ENCODE assay signal across 8 mouse cellular contexts in genomic region chr1:75653671-75654076, GRCm38 (mm10).
DNase-seq lines count a peak whose midpoint lies in the region; ATAC-seq and TF ChIP-seq lines count a peak whose summit lies in the region.

No protein-coding gene starts in this region.

- H3K9me3 ChIP-seq in ES-E14 (ENCODE audit: control insufficient read depth, insufficient read depth, low read depth, low read length): no peaks in the 10 kb centered on the region
- H3K9me3 ChIP-seq in forebrain, embryonic 13.5 days (replicated peaks): no peaks in the 10 kb centered on the region
- H3K9me3 ChIP-seq in heart, embryonic 16.5 days (replicated peaks; ENCODE audit: control insufficient read depth, low read length): no peaks in the 10 kb centered on the region
- no peaks in the 10 kb centered on the region for H3K9me3 ChIP-seq in liver, embryonic 12.5 days (replicated peaks)
- no peaks in the 10 kb centered on the region for H3K9me3 ChIP-seq in neural tube, embryonic 15.5 days (replicated peaks)

- WGBS in forebrain, embryonic 13.5 days: under 1% methylated on average over 9 of the region's 9 CpGs
- 5% methylated on average over 9 of the region's 9 CpGs for WGBS in heart, embryonic 16.5 days
- 6% methylated on average over 9 of the region's 9 CpGs for WGBS in liver, embryonic 12.5 days (ENCODE audit: insufficient replicate concordance)
- WGBS in neural tube, embryonic 15.5 days: 5% methylated on average over 9 of the region's 9 CpGs

- no peak for DNase-seq in ES-E14 (ENCODE audit: low read depth, low spot score)
- DNase-seq in c-Kit-positive CD71-positive TER-119-negative erythroid progenitor cells, embryonic 14.5 days (ENCODE audit: low read depth): peak; percentile 2
- DNase-seq in kidney, postnatal 25 days: peak; percentile 66 to 68
- DNase-seq in urinary bladder, postnatal 14 days (ENCODE audit: low spot score): peak; percentile 52

- peak; percentile 90 for ATAC-seq in forebrain, embryonic 13.5 days
- ATAC-seq in heart, embryonic 16.5 days (replicated peaks; ENCODE audit: extremely low read depth, insufficient read depth, low FRiP score): no peak
- no peak for ATAC-seq in liver, embryonic 12.5 days
- ATAC-seq in neural tube, embryonic 15.5 days (ENCODE audit: low FRiP score): peak; percentile 87

- in situ Hi-C loops in ES-E14 (cut with MboI; ENCODE audit: low sequenced_read_pairs in 2 of 2, unreplicated experiment in 2 of 2): no loop called here

- no peak overlapping the region for H3K27ac ChIP-seq in ES-E14 (ENCODE audit: insufficient read depth, low read depth, low read length, poor library complexity, severe bottlenecking)
- H3K27ac ChIP-seq in forebrain, embryonic 13.5 days: no peak overlapping the region
- H3K27ac ChIP-seq in heart, embryonic 16.5 days (ENCODE audit: low read length): no peak overlapping the region
- no peak overlapping the region for H3K27ac ChIP-seq in liver, embryonic 12.5 days
- H3K27ac ChIP-seq in neural tube, embryonic 15.5 days (replicated peaks): no peak overlapping the region; the same call in 1 of the 2 replicates

- H3K4me2 ChIP-seq in forebrain, embryonic 13.5 days: peak overlapping the region; percentile 44
- H3K4me2 ChIP-seq in heart, embryonic 16.5 days (ENCODE audit: low read depth, low read length): peak overlapping the region; percentile 59
- 0 out of 2 replicates have a peak overlapping the region, but pooled peaks have one; percentile 21 for H3K4me2 ChIP-seq in liver, embryonic 12.5 days
- peak overlapping the region; percentile 51 for H3K4me2 ChIP-seq in neural tube, embryonic 15.5 days

- H3K36me3 ChIP-seq in ES-E14 (ENCODE audit: control insufficient read depth, insufficient read depth, low read length, poor library complexity, severe bottlenecking): no peaks in the 10 kb centered on the region
- H3K36me3 ChIP-seq in forebrain, embryonic 13.5 days (ENCODE audit: poor library complexity, severe bottlenecking): no peaks in the 10 kb centered on the region
- no peaks in the 10 kb centered on the region for H3K36me3 ChIP-seq in heart, embryonic 16.5 days (ENCODE audit: control insufficient read depth, insufficient read depth)
- H3K36me3 ChIP-seq in liver, embryonic 12.5 days: no peaks in the 10 kb centered on the region
- H3K36me3 ChIP-seq in neural tube, embryonic 15.5 days: no peaks in the 10 kb centered on the region

- no peaks in the 10 kb centered on the region; the same call in 1 of the 2 replicates for H3K27me3 ChIP-seq in forebrain, embryonic 13.5 days
- H3K27me3 ChIP-seq in heart, embryonic 16.5 days (ENCODE audit: control insufficient read depth, insufficient read depth, low read length): no peaks in the 10 kb centered on the region
- no peaks in the 10 kb centered on the region for H3K27me3 ChIP-seq in liver, embryonic 12.5 days (replicated peaks)
- H3K27me3 ChIP-seq in neural tube, embryonic 15.5 days (replicated peaks): peaks cover 9% of the 10 kb centered on the region

- peak overlapping the region; percentile 45; the same call in 1 of the 2 replicates for H3K9ac ChIP-seq in ES-E14 (ENCODE audit: insufficient read depth, low read depth, low read length, poor library complexity, severe bottlenecking)
- H3K9ac ChIP-seq in forebrain, embryonic 13.5 days: no peak overlapping the region
- H3K9ac ChIP-seq in heart, embryonic 16.5 days (ENCODE audit: low read length): peak overlapping the region; percentile 34; the same call in 1 of the 2 replicates
- no peak overlapping the region for H3K9ac ChIP-seq in liver, embryonic 12.5 days
- H3K9ac ChIP-seq in neural tube, embryonic 15.5 days (replicated peaks): no peak overlapping the region

- H3K4me1 ChIP-seq in ES-E14 (ENCODE audit: control insufficient read depth in 2 of 2, insufficient read depth in 2 of 2, low read length in 2 of 2, poor library complexity in 1 of 2): no peaks in the 10 kb centered on the region
- H3K4me1 ChIP-seq in forebrain, embryonic 13.5 days: peaks cover 17% of the 10 kb centered on the region
- H3K4me1 ChIP-seq in heart, embryonic 16.5 days (ENCODE audit: control insufficient read depth, insufficient read depth, low read length): no peaks in the 10 kb centered on the region
- H3K4me1 ChIP-seq in liver, embryonic 12.5 days: no peaks in the 10 kb centered on the region
- peaks cover 20% of the 10 kb centered on the region for H3K4me1 ChIP-seq in neural tube, embryonic 15.5 days

- peak overlapping the region in 1 of 2 experiments; percentile 53; a peak in 2 of 4 replicates for H3K4me3 ChIP-seq in ES-E14 (ENCODE audit: insufficient read depth in 1 of 2, low read depth in 1 of 2, low read length in 2 of 2, poor library complexity in 1 of 2, severe bottlenecking in 1 of 2)
- peak overlapping the region; percentile 17; the same call in 1 of the 2 replicates for H3K4me3 ChIP-seq in forebrain, embryonic 13.5 days
- peak overlapping the region; percentile 29 for H3K4me3 ChIP-seq in heart, embryonic 16.5 days (ENCODE audit: low read length)
- H3K4me3 ChIP-seq in liver, embryonic 12.5 days: no peak overlapping the region
- peak overlapping the region; percentile 18; the same call in 1 of the 2 replicates for H3K4me3 ChIP-seq in neural tube, embryonic 15.5 days (replicated peaks)

TF ChIP-seq in ES-E14, 5 proteins besides CTCF, POLR2A, EP300 and RAD21:
- no peak for TF ChIP-seq HCFC1 (IDR thresholded peaks at IDR 0.05; ENCODE audit: borderline replicate concordance, insufficient read depth, low read length)
- TF ChIP-seq ZC3H11A (IDR thresholded peaks at IDR 0.05; ENCODE audit: borderline replicate concordance, low read depth, low read length): peak; percentile 64; the same call in 1 of the 2 replicates

Comparison
In these comparisons a context has a peak if more than half of its experiments do, and no peak if none do; other contexts are left out.
1. H3K9ac ChIP-seq: peak in ES-E14 (single experiment) and heart, embryonic 16.5 days (single experiment); none in forebrain, embryonic 13.5 days (single experiment), liver, embryonic 12.5 days (single experiment) and neural tube, embryonic 15.5 days (single experiment).
2. ATAC-seq: peak in forebrain, embryonic 13.5 days (single experiment) and neural tube, embryonic 15.5 days (single experiment); none in heart, embryonic 16.5 days (single experiment) and liver, embryonic 12.5 days (single experiment).
3. Peak in every context shown above with its lines, with median percentiles within 50 percentile points of each other: H3K4me2 ChIP-seq.